Mouse (Mus musculus): Measurements from ENCODE around the gene Scn10a. TPM values are rescaled to one million over a fixed set of nuclear protein-coding genes. Genes with fewer than 3 reads are reported as not detected.

The Scn10a gene
- total and polyA plus RNA-seq, 3 experiments: not detected

GRCm38 (mm10) chr9:119573009-119573408 is 146.1 kb downstream of the Scn10a start (continued):
- TF ChIP-seq CTCF (conservative IDR thresholded peaks at IDR 0.05 in 1 of 2, IDR thresholded peaks at IDR 0.05 in 1 of 2; ENCODE audit: low read depth in 2 of 2, low read length in 2 of 2): no peak
- no peak for TF ChIP-seq NELFE (IDR thresholded peaks at IDR 0.05; ENCODE audit: low read depth, low read length)
- peak; percentile 36 for TF ChIP-seq MEF2A (IDR thresholded peaks at IDR 0.05; ENCODE audit: borderline replicate concordance, low read depth, low read length)
- TF ChIP-seq BHLHE40 (IDR thresholded peaks at IDR 0.05; ENCODE audit: low read depth, low read length): 0 out of 2 replicates have a peak, but pooled peaks have one; percentile 6
- TF ChIP-seq ZC3H11A (IDR thresholded peaks at IDR 0.05; ENCODE audit: low read depth, low read length): no peak
- no peak for TF ChIP-seq MAFK (IDR thresholded peaks at IDR 0.05; ENCODE audit: insufficient replicate concordance, low read length)
- TF ChIP-seq UBTF (IDR thresholded peaks at IDR 0.05; ENCODE audit: low read depth, low read length): no peak
- TF ChIP-seq HCFC1 (IDR thresholded peaks at IDR 0.05; ENCODE audit: low read depth, low read length): no peak
- no peak for TF ChIP-seq PAX5 (IDR thresholded peaks at IDR 0.05; ENCODE audit: low read length)
- no peak for TF ChIP-seq SIN3A (IDR thresholded peaks at IDR 0.05; ENCODE audit: low read length)
- TF ChIP-seq MAZ (IDR thresholded peaks at IDR 0.05; ENCODE audit: low read depth, low read length): 0 out of 2 replicates have a peak, but pooled peaks have one; percentile 26
- TF ChIP-seq ZKSCAN1 (IDR thresholded peaks at IDR 0.05; ENCODE audit: borderline replicate concordance, low read depth, low read length): no peak
- no peak for TF ChIP-seq EP300 (IDR thresholded peaks at IDR 0.05; ENCODE audit: low read length)
- TF ChIP-seq KAT2A (IDR thresholded peaks at IDR 0.05; ENCODE audit: insufficient replicate concordance, low read length): no peak
- TF ChIP-seq ZMIZ1 (IDR thresholded peaks at IDR 0.05; ENCODE audit: low read depth, low read length): no peak

GRCm38 (mm10) chr9:119571411-119571888 is 147.7 kb downstream of the Scn10a start:
- H3K9ac ChIP-seq (ENCODE audit: insufficient read depth, low read depth): no peak overlapping the region; the same call in 1 of the 2 replicates
- peak overlapping the region; percentile 53; the same call in 1 of the 2 replicates for H3K27ac ChIP-seq (ENCODE audit: insufficient read depth, low read depth)
- H3K36me3 ChIP-seq (replicated peaks in 1 of 2; ENCODE audit: control insufficient read depth in 1 of 2, insufficient read depth in 1 of 2, low read length in 1 of 2): peaks cover 2 to 18% of the 10 kb centered on the region in 2 experiments
- peak; percentile 60 for DNase-seq (ENCODE audit: extremely low read depth)
- peak overlapping the region; percentile 89 for H3K4me2 ChIP-seq (ENCODE audit: insufficient read depth, low read depth, poor library complexity, severe bottlenecking)
- peaks cover 59 to 95% of the 10 kb centered on the region in 2 experiments for H3K4me1 ChIP-seq (ENCODE audit: control insufficient read depth in 1 of 2, insufficient read depth in 2 of 2)
- H3K4me3 ChIP-seq (replicated peaks in 1 of 3; ENCODE audit: low read depth in 2 of 3, low read length in 2 of 3, poor library complexity in 1 of 3): peak overlapping the region in 2 of 3 experiments; percentile 6 to 34
- H3K9me3 ChIP-seq (replicated peaks; ENCODE audit: low read length): peaks cover 14% of the 10 kb centered on the region
- in situ Hi-C loops (cut with MboI; ENCODE audit: low pct_ligation_motif_present, low pct_unique_long_range_greater_than_20kb, low sequenced_read_pairs): loop anchor here (10.0 kb wide), 1 partner anchor 467 kb away; the partner anchor contains the start of gene Dlec1
- no peaks in the 10 kb centered on the region for H3K27me3 ChIP-seq (replicated peaks)
- dilution Hi-C loops (cut with MboI; ENCODE audit: extremely low pct_ligation_motif_present, extremely low pct_unique_long_range_greater_than_20kb, low sequenced_read_pairs): no loop called here
- H3K79me2 ChIP-seq (replicated peaks; ENCODE audit: control insufficient read depth, extremely low read depth, insufficient read depth, poor library complexity, severe bottlenecking): no peaks in the 10 kb centered on the region
- TF ChIP-seq MAZ (IDR thresholded peaks at IDR 0.05; ENCODE audit: low read depth, low read length) (0 out of 2 replicates have a peak, but pooled peaks have one; percentile 38), ELF1 (IDR thresholded peaks at IDR 0.05; ENCODE audit: low read depth, low read length) (no peak), EP300 (IDR thresholded peaks at IDR 0.05; ENCODE audit: low read length) (no peak; the same call in 1 of the 2 replicates), ETS1 (conservative IDR thresholded peaks at IDR 0.05; ENCODE audit: low read depth, low read length) (peak; percentile 25; the same call in 1 of the 2 replicates), NELFE (IDR thresholded peaks at IDR 0.05; ENCODE audit: low read depth, low read length) (peak; percentile 11; the same call in 1 of the 2 replicates), RAD21 (IDR thresholded peaks at IDR 0.05; ENCODE audit: low read depth, low read length) (no peak), MEF2A (IDR thresholded peaks at IDR 0.05; ENCODE audit: borderline replicate concordance, low read depth, low read length) (0 out of 2 replicates have a peak, but pooled peaks have one; percentile 26), E2F4 (IDR thresholded peaks at IDR 0.05; ENCODE audit: insufficient replicate concordance, low read depth, low read length) (no peak), POLR2AphosphoS2 (IDR thresholded peaks at IDR 0.05; ENCODE audit: low read depth, low read length) (no peak), ZMIZ1 (IDR thresholded peaks at IDR 0.05; ENCODE audit: low read depth, low read length) (no peak), CHD1 (IDR thresholded peaks at IDR 0.05; ENCODE audit: low read depth, low read length) (0 out of 2 replicates have a peak, but pooled peaks have one; percentile 34), POLR2A (IDR thresholded peaks at IDR 0.05; ENCODE audit: low read depth, low read length) (peak; percentile 27; the same call in 1 of the 2 replicates), ZNF384 (IDR thresholded peaks at IDR 0.05; ENCODE audit: low read depth, low read length) (no peak), MAX (IDR thresholded peaks at IDR 0.05; ENCODE audit: low read length) (no peak), MAFK (IDR thresholded peaks at IDR 0.05; ENCODE audit: insufficient replicate concordance, low read length) (no peak), BHLHE40 (IDR thresholded peaks at IDR 0.05; ENCODE audit: low read depth, low read length) (no peak), CHD2 (IDR thresholded peaks at IDR 0.05; ENCODE audit: low read length) (no peak), JUN (IDR thresholded peaks at IDR 0.05; ENCODE audit: insufficient read depth, low read depth, low read length) (no peak), PAX5 (IDR thresholded peaks at IDR 0.05; ENCODE audit: low read length) (no peak), MXI1 (IDR thresholded peaks at IDR 0.05; ENCODE audit: low read depth, low read length) (no peak), USF2 (conservative IDR thresholded peaks at IDR 0.05; ENCODE audit: low read depth, low read length) (no peak), SIN3A (IDR thresholded peaks at IDR 0.05; ENCODE audit: low read length) (peak; percentile 49; the same call in 1 of the 2 replicates), MYC (IDR thresholded peaks at IDR 0.05; ENCODE audit: low read depth, low read length) (no peak), USF1 (IDR thresholded peaks at IDR 0.05; ENCODE audit: low read depth, low read length) (no peak), GABPA (IDR thresholded peaks at IDR 0.05; ENCODE audit: insufficient replicate concordance, low read depth, low read length) (no peak), ZC3H11A (IDR thresholded peaks at IDR 0.05; ENCODE audit: low read depth, low read length) (no peak), HCFC1 (IDR thresholded peaks at IDR 0.05; ENCODE audit: low read depth, low read length) (no peak), RCOR1 (conservative IDR thresholded peaks at IDR 0.05; ENCODE audit: low read depth, low read length) (no peak), SMC3 (IDR thresholded peaks at IDR 0.05; ENCODE audit: low read depth, low read length) (no peak), ZKSCAN1 (IDR thresholded peaks at IDR 0.05; ENCODE audit: borderline replicate concordance, low read depth, low read length) (no peak), JUND (conservative IDR thresholded peaks at IDR 0.05; ENCODE audit: low read depth, low read length) (no peak)
